Comparison of ENCODE assay signal across 8 mouse cellular contexts in the genomic region with DNA sequence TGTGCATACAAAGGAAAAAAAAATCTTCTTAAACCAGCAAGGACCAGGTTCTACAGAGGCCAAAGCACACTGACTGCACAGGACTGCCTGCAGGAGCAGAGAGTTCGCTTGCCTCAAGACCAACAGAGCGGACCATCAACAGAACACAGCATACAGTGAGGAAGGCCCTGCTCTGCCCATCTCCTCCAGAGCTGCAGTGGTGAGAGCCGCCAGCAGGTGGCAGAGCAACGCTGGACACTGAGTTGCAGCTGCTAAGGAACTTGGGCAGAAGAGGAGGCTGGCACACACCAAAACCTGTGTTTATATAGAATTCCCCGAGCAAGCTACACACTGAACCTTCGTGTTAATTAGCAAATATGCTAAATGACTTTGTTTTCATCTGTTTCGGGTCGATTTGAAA. TPM values are rescaled to one million over a fixed set of nuclear protein-coding genes. Genes with fewer than 3 reads are reported as not detected.
DNase-seq lines count a peak whose midpoint lies in the region; ATAC-seq and TF ChIP-seq lines count a peak whose summit lies in the region.

No protein-coding gene starts in this region.

- peaks cover 4% of the 10 kb centered on the region for H3K36me3 ChIP-seq in hindbrain, embryonic 16.5 days (ENCODE audit: control insufficient read depth, insufficient read depth, low read length)

- no peaks in the 10 kb centered on the region for H3K27me3 ChIP-seq in Patski
- no peaks in the 10 kb centered on the region for H3K27me3 ChIP-seq in hindbrain, embryonic 16.5 days (replicated peaks; ENCODE audit: control insufficient read depth, insufficient read depth, low read length)

- ATAC-seq in Patski: peak; percentile 95
- ATAC-seq in hindbrain, embryonic 16.5 days: peak; percentile 91

- TF ChIP-seq CTCF in Patski (IDR thresholded peaks at IDR 0.05): peak; percentile 95

- no peak overlapping the region for H3K4me2 ChIP-seq in hindbrain, embryonic 16.5 days (ENCODE audit: low read length)

- H3K27ac ChIP-seq in hindbrain, embryonic 16.5 days (ENCODE audit: low read depth, low read length): no peak overlapping the region

- H3K4me3 ChIP-seq in hindbrain, embryonic 16.5 days (ENCODE audit: low read length): no peak overlapping the region

- WGBS in hindbrain, embryonic 16.5 days: 27% methylated on average over 8 of the region's 8 CpGs

- no peaks in the 10 kb centered on the region for H3K4me1 ChIP-seq in hindbrain, embryonic 16.5 days (ENCODE audit: control insufficient read depth, insufficient read depth, low read depth, low read length)

- POLR2A ChIA-PET in Patski (lab: Charles Lee): no interaction called here

- no peaks in the 10 kb centered on the region for H3K9me3 ChIP-seq in hindbrain, embryonic 16.5 days (ENCODE audit: control insufficient read depth, low read length)

- no peak for DNase-seq in Patski (ENCODE audit: low read depth, low spot score)
- DNase-seq in cerebellum, adult 9-10 months: peak; percentile 58
- peak; percentile 50 to 95 for DNase-seq in frontal cortex, adult 2 months (ENCODE audit: extremely low spot score in 1 of 2, low spot score in 1 of 2)
- peak; percentile 79 to 86 for DNase-seq in layer of hippocampus, postnatal 36 days
- peak; percentile 92 for DNase-seq in lung, postnatal 36 days
- DNase-seq in retina, postnatal 7 days (ENCODE audit: low read depth, low spot score): peak; percentile 57
- peak; percentile 90 for DNase-seq in thymus, postnatal 4 days

- CTCF ChIA-PET in Patski (lab: Charles Lee): interaction anchor here (1.1 to 2.0 kb wide), 6 partner anchors 9 to 150 kb away, joined by 4 to 11 read pairs (median 6); no protein-coding TSS in a partner anchor

- in situ Hi-C loops in Patski (cut with MboI; ENCODE audit: low pct_unique_long_range_greater_than_20kb): no loop called here

- no peak overlapping the region for H3K9ac ChIP-seq in hindbrain, embryonic 16.5 days (ENCODE audit: low read depth, low read length)

RNA-seq across cellular contexts. Expression of a gene that starts 42.8 kb away (rescaled TPM):
- polyA plus RNA-seq in Patski (2021): not detected
- polyA plus RNA-seq in frontal cortex, adult 2 months (2012; rRNA removed): 0.18 and 0.46 TPM in 2 replicates
- polyA plus RNA-seq in hindbrain, embryonic 16.5 days (2015; fragmentation: Nextera tagmentation; extraction: Ambion mirVana): not detected in 2 replicates
- total RNA-seq in layer of hippocampus, postnatal 36 days (2021): 1 to 10 TPM; 2.8 to 4.2 TPM

RNA-seq across cellular contexts. Expression of a gene that starts 45.1 kb away (rescaled TPM):
- polyA plus RNA-seq in Patski (2021): 0.09 TPM
- polyA plus RNA-seq in frontal cortex, adult 2 months (2012; rRNA removed): not detected in 2 replicates
- polyA plus RNA-seq in hindbrain, embryonic 16.5 days (2015; fragmentation: Nextera tagmentation; extraction: Ambion mirVana): not detected in 2 replicates
- total RNA-seq in layer of hippocampus, postnatal 36 days (2021): not detected
